Mouse (Mus musculus) liver, embryonic 15.5 days (tissue): ENCODE data around the gene Crnkl1. TPM values are rescaled to one million over a fixed set of nuclear protein-coding genes. Genes with fewer than 3 reads are reported as not detected.
A peak's percentile ranks its signal among the peaks of the same experiment; 100 is the strongest.

Source experiments
- ATAC-seq: fragments of 200-750 bp; cut with Nextera tagmentation; 2 replicates; pipeline ENCODE4 v1.8.0; 2017; ENCODE audit warnings: moderate number of reproducible peaks, mild to moderate bottlenecking, moderate library complexity; ENCODE audit not compliant: insufficient read depth
- H3K27ac ChIP-seq: fragments of 300-500 bp; sonication (generic); replicated peaks from 2 replicates; pipeline ENCODE4 v1.5.1; 2015; ENCODE audit warnings: mild to moderate bottlenecking, inconsistent platforms
- H3K27me3 ChIP-seq: fragments of 300-500 bp; sonication (generic); 2 replicates; pipeline ENCODE4 v1.6.1; 2015; ENCODE audit warnings: mild to moderate bottlenecking, inconsistent platforms
- H3K36me3 ChIP-seq: fragments of 300-500 bp; sonication (generic); replicated peaks from 2 replicates; pipeline ENCODE4 v1.6.1; 2015; ENCODE audit warnings: moderate library complexity, mild to moderate bottlenecking, inconsistent platforms
- H3K4me1 ChIP-seq: fragments of 300-500 bp; sonication (generic); replicated peaks from 2 replicates; pipeline ENCODE4 v1.6.1; 2015; ENCODE audit warnings: inconsistent platforms
- H3K4me2 ChIP-seq: fragments of 300-500 bp; sonication (generic); 2 replicates; pipeline ENCODE4 v1.6.1; 2015; ENCODE audit warnings: moderate library complexity, mild to moderate bottlenecking, inconsistent platforms
- H3K4me3 ChIP-seq: fragments of 300-500 bp; sonication (generic); replicated peaks from 2 replicates; pipeline ENCODE4 v1.5.1; 2015; ENCODE audit warnings: mild to moderate bottlenecking, inconsistent platforms
- H3K9ac ChIP-seq: fragments of 300-500 bp; sonication (generic); 2 replicates; pipeline ENCODE4 v1.6.1; 2015; ENCODE audit warnings: moderate library complexity, mild to moderate bottlenecking, inconsistent platforms
- H3K9me3 ChIP-seq: fragments of 300-500 bp; sonication (generic); replicated peaks from 2 replicates; pipeline ENCODE4 v1.6.1; 2016; ENCODE audit warnings: inconsistent platforms
- WGBS: fragments of 180-500 bp; shearing (Covaris S2); methylation state at CpG from one replicate; pipeline ENCODE4 v1.1.7; 2015; ENCODE audit warnings: mixed read lengths; ENCODE audit not compliant: insufficient replicate concordance; 5-methylcytosine and 5-hydroxymethylcytosine counted together
- polyA plus RNA-seq: library from polyadenylated mRNA; unstranded; fragments of >200 nt; fragmentation: Nextera tagmentation; extraction: Ambion mirVana; gene quantifications from 2 replicates; pipeline ENCODE4 v1.2.1, GENCODE M21; 2015

Gene Crnkl1
- 14.3 and 14.7 TPM in 2 replicates for polyA plus RNA-seq

DNA sequence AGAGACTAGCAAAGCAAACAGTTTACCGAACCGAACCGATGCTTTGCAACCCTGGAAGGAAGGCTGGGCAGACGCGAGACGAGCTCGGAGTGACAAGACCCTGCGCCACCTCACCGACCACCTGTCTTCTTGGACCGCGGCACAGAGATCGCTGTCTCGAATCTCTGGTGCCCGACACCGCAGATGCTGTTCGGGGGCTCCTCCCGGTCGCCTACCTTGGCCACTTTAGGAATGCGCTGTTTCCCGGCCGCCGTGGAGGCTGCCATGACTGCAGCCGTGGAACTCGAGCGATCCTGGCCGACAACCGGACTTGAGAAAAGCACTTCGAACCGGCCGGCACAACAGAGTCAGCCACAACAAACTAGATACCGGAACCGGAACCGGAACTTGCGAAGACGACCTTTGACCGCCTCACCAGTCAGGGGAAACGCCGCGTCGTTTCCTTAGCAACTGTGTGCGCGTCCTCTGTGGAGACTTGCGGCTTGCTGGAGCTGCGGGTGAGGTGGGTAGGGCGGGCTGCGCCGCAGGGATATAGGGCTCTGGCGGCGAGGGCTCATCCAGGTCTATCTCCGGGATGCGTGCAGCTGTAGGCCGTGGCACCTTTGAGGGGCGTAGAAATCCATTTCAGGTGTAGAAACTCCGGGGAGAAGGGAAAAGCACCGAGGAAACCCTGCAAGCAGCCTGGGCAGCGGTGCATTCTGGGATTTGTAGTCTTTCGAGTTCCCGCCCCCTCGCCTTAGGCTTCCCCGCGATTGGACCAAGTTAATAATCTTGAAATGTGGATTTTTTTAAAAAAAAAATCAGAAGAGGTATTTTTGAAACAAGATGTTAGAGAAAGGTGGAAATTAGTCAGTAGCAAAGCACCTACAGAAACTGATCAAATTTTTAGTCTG lies at the start of gene Crnkl1, which contains the start of gene Cfap61:
Gene Crnkl1 (minus strand): TSS at position 676 of the 893 bp plus-strand sequence.
Gene Cfap61 (plus strand): TSS at position 446 of the 893 bp plus-strand sequence.
- ATAC-seq: peak; percentile 97
- under 1% methylated on average over 61 of the region's 61 CpGs for WGBS
- Histone ChIP-seq H3K36me3 (peaks cover 28% of the 10 kb centered on the region), H3K27me3 (peaks cover 11% of the 10 kb centered on the region; the same call in 1 of the 2 replicates), H3K4me3 (peak within 1 kb of the TSS; percentile 93), H3K4me1 (peaks cover 17% of the 10 kb centered on the region), H3K27ac (peak within 1 kb of the TSS; percentile 68), H3K9ac (peak within 1 kb of the TSS; percentile 79), H3K4me2 (peak within 1 kb of the TSS; percentile 92), H3K9me3 (no peaks in the 10 kb centered on the region)

- no peak for ATAC-seq
- 61% methylated on average over 9 of the region's 9 CpGs for WGBS
- H3K4me1 ChIP-seq: no peaks in the 10 kb centered on the region
- no peaks in the 10 kb centered on the region for H3K36me3 ChIP-seq
- H3K9ac ChIP-seq: no peak overlapping the region
- H3K27ac ChIP-seq: no peak overlapping the region
- H3K4me2 ChIP-seq: no peak overlapping the region
- H3K27me3 ChIP-seq: no peaks in the 10 kb centered on the region
- no peak overlapping the region for H3K4me3 ChIP-seq
- H3K9me3 ChIP-seq: no peaks in the 10 kb centered on the region
Observed at GRCm38 (mm10) chr2:145982317-145983045, 47.7 kb upstream of the Crnkl1 start.

DNA sequence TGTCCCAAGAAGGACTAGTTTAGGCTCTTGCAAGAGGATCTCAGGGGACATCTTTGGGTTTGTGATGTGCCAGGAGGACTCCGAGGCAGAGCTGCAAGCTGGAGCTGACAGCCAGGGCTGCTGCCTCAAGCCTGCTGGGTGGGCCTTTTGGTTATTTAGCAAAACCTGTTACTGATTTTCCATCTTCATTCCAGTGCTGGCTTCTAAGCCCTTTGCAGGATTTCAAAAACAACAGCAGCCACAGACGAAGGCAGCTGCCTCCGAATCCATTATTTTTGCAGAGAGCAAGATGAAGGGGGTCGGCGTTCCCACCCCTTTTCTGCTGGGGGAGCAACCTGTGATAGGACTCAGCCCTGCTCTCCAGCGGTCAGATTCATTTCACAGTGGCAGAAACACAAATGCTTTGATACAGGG lies 46.9 kb upstream of the Crnkl1 start:
- no peak overlapping the region for H3K9ac ChIP-seq
- H3K4me2 ChIP-seq: no peak overlapping the region
- H3K9me3 ChIP-seq: no peaks in the 10 kb centered on the region
- WGBS: 59% methylated on average over 6 of the region's 6 CpGs
- no peak overlapping the region for H3K4me3 ChIP-seq
- H3K27me3 ChIP-seq: no peaks in the 10 kb centered on the region
- no peaks in the 10 kb centered on the region for H3K36me3 ChIP-seq
- no peak for ATAC-seq
- no peak overlapping the region for H3K27ac ChIP-seq
- H3K4me1 ChIP-seq: no peaks in the 10 kb centered on the region

GRCm38 (mm10) chr2:145980881-145981280 lies 46.1 kb upstream of the Crnkl1 start:
- Histone ChIP-seq H3K27ac (no peak overlapping the region), H3K4me1 (no peaks in the 10 kb centered on the region), H3K27me3 (no peaks in the 10 kb centered on the region), H3K9ac (no peak overlapping the region), H3K9me3 (no peaks in the 10 kb centered on the region), H3K4me2 (no peak overlapping the region), H3K36me3 (no peaks in the 10 kb centered on the region), H3K4me3 (no peak overlapping the region)
- 61% methylated on average over 9 of the region's 9 CpGs for WGBS
- ATAC-seq: no peak

DNA sequence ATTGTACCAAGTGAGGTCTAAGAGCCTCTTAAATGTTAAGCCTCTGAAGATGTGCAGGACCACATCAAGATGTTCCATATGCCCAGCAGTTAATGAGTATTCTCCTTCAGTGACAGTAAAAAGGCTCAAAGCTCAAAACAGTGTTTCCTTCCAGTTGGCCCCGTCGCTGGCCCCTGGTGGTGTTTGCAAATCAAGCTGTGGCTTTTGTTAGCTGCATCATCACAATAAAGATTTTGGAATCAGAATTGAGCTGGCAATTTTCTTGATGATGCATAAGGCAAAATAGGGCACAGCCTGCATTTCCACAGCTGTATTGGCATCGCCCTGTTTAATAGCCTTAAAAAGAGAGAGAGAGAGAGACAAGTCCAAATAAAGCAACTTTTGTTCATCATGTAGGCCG lies 44.8 kb upstream of the Crnkl1 start:
- Histone ChIP-seq H3K4me1 (no peaks in the 10 kb centered on the region), H3K36me3 (no peaks in the 10 kb centered on the region), H3K27ac (no peak overlapping the region), H3K9ac (no peak overlapping the region), H3K4me2 (no peak overlapping the region), H3K9me3 (no peaks in the 10 kb centered on the region), H3K27me3 (no peaks in the 10 kb centered on the region), H3K4me3 (no peak overlapping the region)
- WGBS: 64% methylated on average over 4 of the region's 4 CpGs
- no peak for ATAC-seq

- Histone ChIP-seq H3K9me3 (no peaks in the 10 kb centered on the region), H3K4me1 (no peaks in the 10 kb centered on the region), H3K4me3 (no peak overlapping the region), H3K4me2 (no peak overlapping the region), H3K27me3 (no peaks in the 10 kb centered on the region), H3K36me3 (no peaks in the 10 kb centered on the region), H3K9ac (no peak overlapping the region), H3K27ac (no peak overlapping the region)
- WGBS: 82% methylated on average over 4 of the region's 4 CpGs
- no peak for ATAC-seq
Observed at GRCm38 (mm10) chr2:145972571-145972970, 37.8 kb upstream of the Crnkl1 start.

DNA sequence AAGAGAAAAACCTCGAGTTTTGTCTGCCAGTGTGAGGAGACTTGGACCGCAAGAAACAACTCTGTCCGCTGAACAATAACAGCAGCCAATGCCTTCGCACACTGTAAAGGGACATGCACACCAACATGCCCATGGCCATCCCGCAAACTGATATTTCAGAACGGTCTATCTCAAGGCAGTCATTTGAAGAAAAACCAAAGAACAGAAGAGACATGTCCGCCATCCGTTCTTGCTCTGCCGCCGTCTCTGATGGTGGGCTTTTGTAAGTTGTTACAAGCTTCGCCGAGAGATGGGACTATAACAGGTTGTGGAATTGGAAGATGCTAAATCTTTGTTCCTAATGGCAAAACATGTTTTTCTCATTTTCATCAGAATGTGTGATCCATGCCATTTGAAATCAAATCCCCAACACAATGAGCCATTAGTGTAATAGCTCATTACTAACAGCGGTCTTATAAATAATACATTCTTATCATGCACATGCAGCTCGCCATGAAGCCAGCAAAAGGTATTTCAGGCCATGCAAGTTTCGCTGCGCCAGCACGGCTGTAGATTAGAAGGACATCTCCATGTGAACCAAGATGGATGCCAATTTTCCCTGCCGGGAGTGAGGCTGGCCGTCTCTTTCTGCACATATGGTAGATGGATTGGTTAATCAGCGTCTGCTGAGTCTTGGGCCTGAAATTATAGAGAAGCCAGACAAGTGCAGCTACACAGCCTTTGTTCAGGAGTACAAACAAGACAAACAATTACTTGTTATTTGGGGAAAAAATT lies 36.6 kb upstream of the Crnkl1 start:
- no peak overlapping the region for H3K4me3 ChIP-seq
- WGBS: 78% methylated on average over 20 of the region's 20 CpGs
- H3K9ac ChIP-seq: no peak overlapping the region
- ATAC-seq: no peak
- H3K27me3 ChIP-seq: no peaks in the 10 kb centered on the region
- no peak overlapping the region for H3K4me2 ChIP-seq
- H3K9me3 ChIP-seq: no peaks in the 10 kb centered on the region
- no peaks in the 10 kb centered on the region for H3K36me3 ChIP-seq
- H3K4me1 ChIP-seq: no peaks in the 10 kb centered on the region
- H3K27ac ChIP-seq: no peak overlapping the region

DNA sequence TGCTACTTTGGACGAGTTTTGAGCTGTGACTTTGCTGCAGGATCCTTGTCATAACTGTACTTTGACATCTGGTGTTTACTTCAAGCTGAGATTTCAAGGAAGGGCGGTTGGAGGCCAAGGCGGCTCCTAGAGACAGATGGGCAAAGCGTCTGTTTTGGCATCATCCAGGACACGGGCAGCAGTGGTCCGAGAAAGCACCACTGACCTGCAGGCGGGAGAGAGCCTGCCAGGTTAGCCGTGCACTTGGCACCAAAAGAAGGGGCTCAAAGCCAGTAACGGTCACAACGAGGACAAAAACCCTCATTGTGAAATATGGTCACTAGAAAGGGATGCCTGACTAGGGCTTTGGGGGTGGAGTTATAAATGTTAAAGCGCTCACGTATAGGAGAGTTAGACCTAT lies 35.9 kb upstream of the Crnkl1 start:
- Histone ChIP-seq H3K4me2 (no peak overlapping the region), H3K4me3 (no peak overlapping the region), H3K4me1 (no peaks in the 10 kb centered on the region), H3K36me3 (no peaks in the 10 kb centered on the region), H3K9ac (no peak overlapping the region), H3K9me3 (no peaks in the 10 kb centered on the region), H3K27ac (no peak overlapping the region), H3K27me3 (no peaks in the 10 kb centered on the region)
- no peak for ATAC-seq
- WGBS: 72% methylated on average over 12 of the region's 12 CpGs

DNA sequence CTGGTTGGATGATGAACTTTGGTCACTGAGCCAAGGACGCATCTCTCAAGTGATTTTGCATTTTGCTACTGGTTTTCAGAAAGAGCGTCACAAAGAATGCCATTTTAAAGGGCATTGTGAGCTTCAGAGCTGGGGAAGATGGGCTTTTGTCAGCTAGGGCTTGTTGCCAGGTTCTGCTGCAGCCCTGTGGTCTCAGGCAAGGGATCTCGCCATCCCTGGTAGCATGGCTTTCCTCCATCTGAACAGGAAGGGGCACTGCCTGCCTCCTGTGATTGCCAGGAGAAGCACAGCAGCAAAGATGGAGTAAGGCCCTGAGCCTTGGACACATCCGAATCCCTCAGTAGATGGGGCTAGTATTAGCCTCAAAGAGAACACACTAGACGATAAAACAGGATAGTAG lies 27.0 kb upstream of the Crnkl1 start:
- WGBS: 59% methylated on average over 5 of the region's 5 CpGs
- no peak overlapping the region for H3K9ac ChIP-seq
- no peaks in the 10 kb centered on the region for H3K4me1 ChIP-seq
- H3K4me3 ChIP-seq: no peak overlapping the region
- no peak overlapping the region for H3K4me2 ChIP-seq
- no peaks in the 10 kb centered on the region for H3K27me3 ChIP-seq
- no peak overlapping the region for H3K27ac ChIP-seq
- no peaks in the 10 kb centered on the region for H3K36me3 ChIP-seq
- ATAC-seq: no peak
- no peaks in the 10 kb centered on the region for H3K9me3 ChIP-seq

GRCm38 (mm10) chr2:145958551-145958950 lies 23.7 kb upstream of the Crnkl1 start:
- H3K4me2 ChIP-seq: no peak overlapping the region
- no peak overlapping the region for H3K4me3 ChIP-seq
- H3K9me3 ChIP-seq: no peaks in the 10 kb centered on the region
- ATAC-seq: no peak
- H3K27me3 ChIP-seq: no peaks in the 10 kb centered on the region
- no peak overlapping the region for H3K27ac ChIP-seq
- no peaks in the 10 kb centered on the region for H3K4me1 ChIP-seq
- WGBS: 74% methylated on average over 7 of the region's 7 CpGs
- no peaks in the 10 kb centered on the region for H3K36me3 ChIP-seq
- H3K9ac ChIP-seq: no peak overlapping the region

- no peak overlapping the region for H3K4me2 ChIP-seq
- 60% methylated on average over 6 of the region's 6 CpGs for WGBS
- ATAC-seq: no peak
Observed at GRCm38 (mm10) chr2:145958097-145958496, 23.3 kb upstream of the Crnkl1 start.

More at GRCm38 (mm10) chr2:145958097-145958496, 23.3 kb upstream of the Crnkl1 start:
- no peaks in the 10 kb centered on the region for H3K27me3 ChIP-seq
- H3K4me3 ChIP-seq: no peak overlapping the region
- H3K9me3 ChIP-seq: no peaks in the 10 kb centered on the region
- H3K36me3 ChIP-seq: no peaks in the 10 kb centered on the region
- H3K9ac ChIP-seq: no peak overlapping the region
- no peaks in the 10 kb centered on the region for H3K4me1 ChIP-seq
- no peak overlapping the region for H3K27ac ChIP-seq
